Mouse (Mus musculus): Measurements from ENCODE around the gene Ralgapa2.

Ralgapa2 gene

GRCm38 (mm10) chr2:146428751-146429150, 83.4 kb downstream of the Ralgapa2 start:
- DNase-seq (ENCODE audit: low spot score in 2 of 2), result no peak

- DNase-seq (ENCODE audit: low spot score in 2 of 2), result no peak
Observed at GRCm38 (mm10) chr2:146427380-146427779, 84.8 kb downstream of the Ralgapa2 start.

DNA sequence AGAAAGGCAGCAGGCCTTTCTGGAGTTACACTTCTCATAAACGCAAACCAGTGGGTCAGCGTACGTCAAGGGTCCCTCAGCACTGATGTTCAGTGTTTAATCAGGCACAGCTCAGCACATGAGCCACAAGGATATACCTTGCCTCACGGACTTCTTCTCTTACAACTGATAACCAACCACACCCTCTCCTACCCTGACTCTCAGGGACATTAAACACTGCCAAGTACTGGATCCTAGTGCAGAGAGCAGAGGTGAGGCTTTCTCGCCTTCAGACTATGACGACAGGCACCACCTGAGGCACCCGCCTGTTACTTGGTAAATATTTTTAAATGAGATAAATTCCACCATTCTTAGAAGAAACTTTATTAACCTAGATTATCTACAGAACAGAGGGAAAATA, 85.8 kb downstream of the Ralgapa2 start:
- DNase-seq (ENCODE audit: low spot score in 2 of 2), result no peak

GRCm38 (mm10) chr2:146425235-146425634, 86.9 kb downstream of the Ralgapa2 start:
- no peak for DNase-seq (ENCODE audit: low spot score in 2 of 2)

DNA sequence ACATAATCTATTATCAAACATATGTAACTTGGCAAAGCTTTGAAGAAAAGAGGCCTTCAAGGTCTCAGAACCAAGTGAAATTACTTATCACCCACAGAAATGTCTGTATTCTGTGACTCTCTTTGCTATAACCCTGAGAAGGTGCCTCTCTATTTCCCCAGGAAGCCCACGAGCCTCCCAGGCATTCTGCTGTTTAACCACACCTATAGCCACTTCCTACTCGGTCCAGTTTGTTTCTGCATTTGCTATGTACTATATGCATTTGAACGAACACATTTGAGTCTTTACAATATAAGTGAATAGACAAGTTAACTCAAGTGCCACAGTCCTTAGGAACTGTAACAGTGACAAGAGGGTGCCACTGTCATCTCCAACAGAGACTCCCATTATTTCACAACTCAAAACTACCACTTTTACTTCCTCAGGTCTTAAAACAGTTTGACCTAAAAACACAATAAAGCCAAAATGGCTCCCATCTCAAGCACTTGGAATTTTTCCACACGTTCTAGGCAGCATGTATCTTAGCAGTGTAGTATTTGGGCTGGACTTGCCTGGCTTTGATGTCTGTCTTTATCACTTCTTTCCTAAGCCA, 88.3 kb downstream of the Ralgapa2 start:
- DNase-seq (ENCODE audit: low spot score in 2 of 2), result no peak

- DNase-seq (ENCODE audit: low spot score in 2 of 2), result no peak
Observed at GRCm38 (mm10) chr2:146423032-146423691, 89.0 kb downstream of the Ralgapa2 start.

- no peak for DNase-seq (ENCODE audit: low spot score in 2 of 2)
Observed at GRCm38 (mm10) chr2:146416283-146416682, 95.9 kb downstream of the Ralgapa2 start.

GRCm38 (mm10) chr2:146414484-146415291, 97.5 kb downstream of the Ralgapa2 start:
- DNase-seq (ENCODE audit: low spot score in 2 of 2), result peak; percentile 81 to 91

GRCm38 (mm10) chr2:146412733-146413132, 99.4 kb downstream of the Ralgapa2 start:
- DNase-seq (ENCODE audit: low spot score in 2 of 2), result peak in 1 of 2 experiments; percentile 22

- peak in 1 of 2 experiments; percentile 7 for DNase-seq (ENCODE audit: low spot score in 2 of 2)
Observed at GRCm38 (mm10) chr2:146411904-146412303, 100.2 kb downstream of the Ralgapa2 start.

DNA sequence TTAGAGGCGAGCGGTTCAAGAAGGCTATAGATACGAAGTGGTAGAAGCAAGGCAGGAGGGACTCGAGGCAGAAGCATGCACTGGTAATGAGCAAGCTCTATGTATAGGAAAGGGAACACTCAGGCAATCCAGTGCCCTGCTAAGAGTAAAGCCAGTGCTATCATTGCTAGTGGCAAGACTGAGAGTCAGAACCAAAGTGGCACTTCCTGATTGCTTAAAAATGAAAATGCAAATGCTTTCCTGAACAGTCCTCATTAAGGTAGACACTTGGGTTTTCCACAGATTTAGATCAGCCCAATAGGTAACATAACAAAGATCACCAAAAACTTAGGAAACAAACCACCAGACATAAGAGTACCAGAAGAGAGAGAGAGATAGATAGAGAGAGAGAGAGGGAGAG, 105.1 kb downstream of the Ralgapa2 start:
- peak in 1 of 2 experiments; percentile 10 for DNase-seq (ENCODE audit: low spot score in 2 of 2)

GRCm38 (mm10) chr2:146401588-146401987, 110.6 kb downstream of the Ralgapa2 start:
- no peak for DNase-seq (ENCODE audit: low spot score in 2 of 2)

GRCm38 (mm10) chr2:146400738-146401137, 111.4 kb downstream of the Ralgapa2 start:
- no peak for DNase-seq (ENCODE audit: low spot score in 2 of 2)

DNA sequence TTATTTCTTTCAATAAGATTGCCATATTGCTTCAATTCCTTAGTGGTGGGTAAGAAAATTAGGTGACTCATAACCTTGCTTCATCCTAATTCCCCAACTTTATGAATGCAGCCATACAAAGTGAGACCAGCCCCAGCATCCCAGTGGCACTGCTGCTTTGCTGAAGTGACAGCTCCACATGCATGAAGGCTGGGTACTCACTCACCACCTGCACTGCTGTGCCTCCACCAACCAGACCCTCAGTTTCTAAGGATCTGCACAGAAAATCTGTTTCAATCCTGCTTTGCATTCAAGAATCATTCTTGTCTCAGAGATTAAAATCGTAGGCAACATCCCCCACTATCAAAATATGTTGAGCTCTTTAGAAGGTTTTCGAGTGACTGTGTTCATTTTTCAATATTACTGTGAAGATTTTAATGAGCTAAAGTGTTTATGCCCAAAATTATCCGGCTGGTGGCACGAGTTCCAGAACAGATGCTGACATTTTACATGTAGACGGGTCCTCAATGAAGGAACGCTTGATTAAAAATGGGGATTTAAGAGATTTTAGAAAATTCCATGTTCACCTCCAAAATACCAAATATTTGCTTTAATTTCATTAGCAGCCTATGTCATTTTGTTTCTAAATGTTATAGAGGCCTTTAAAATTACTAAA, 113.8 kb downstream of the Ralgapa2 start:
- no peak for DNase-seq (ENCODE audit: low spot score in 2 of 2)

- DNase-seq (ENCODE audit: low spot score in 2 of 2), result no peak
Observed at GRCm38 (mm10) chr2:146387211-146387610, 124.9 kb downstream of the Ralgapa2 start.

DNA sequence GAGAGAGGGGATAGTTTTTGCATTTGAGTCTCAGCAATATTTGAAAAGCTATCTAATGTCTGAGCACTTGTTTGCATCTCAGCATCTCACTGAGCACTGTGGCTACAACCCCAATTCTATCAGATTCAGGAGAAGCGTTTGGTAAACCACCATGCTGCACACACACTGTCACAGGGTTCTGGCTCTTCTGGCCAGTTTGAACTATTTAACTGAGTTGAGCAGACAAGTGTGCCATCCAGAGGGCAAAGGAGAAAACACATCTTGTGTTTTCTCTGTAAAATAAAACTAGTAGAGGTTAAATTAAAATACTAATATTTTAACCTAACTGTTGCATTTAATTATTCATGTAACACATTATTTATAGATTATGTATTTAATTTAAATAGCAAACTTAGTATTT, 127.6 kb downstream of the Ralgapa2 start:
- DNase-seq (ENCODE audit: low spot score in 2 of 2), result no peak

GRCm38 (mm10) chr2:146376293-146376692, 135.9 kb downstream of the Ralgapa2 start:
- DNase-seq (ENCODE audit: low spot score in 2 of 2), result no peak

GRCm38 (mm10) chr2:146366098-146366497, 146.0 kb downstream of the Ralgapa2 start:
- DNase-seq (ENCODE audit: low spot score in 2 of 2), result no peak

- DNase-seq (ENCODE audit: low spot score in 2 of 2), result no peak
Observed at GRCm38 (mm10) chr2:146365368-146365983, 146.7 kb downstream of the Ralgapa2 start.

DNA sequence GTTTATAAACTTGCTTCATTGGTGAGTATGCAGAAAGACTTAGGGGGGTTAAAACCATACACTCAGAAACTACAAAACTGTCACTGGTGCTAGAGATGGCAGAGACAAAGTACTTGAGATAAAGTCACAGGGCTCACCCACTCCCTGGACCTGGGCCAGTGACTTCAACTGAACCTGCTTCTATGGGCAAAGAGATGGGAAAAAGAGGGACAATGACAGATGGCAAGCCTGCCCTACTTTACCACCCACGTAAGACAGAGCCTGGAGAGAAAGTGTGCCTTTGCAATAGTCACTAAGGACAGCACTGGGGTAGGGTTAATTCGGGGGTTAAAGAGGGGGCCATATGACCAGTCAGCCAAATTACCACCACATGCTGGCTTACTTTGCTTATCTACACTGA, 148.7 kb downstream of the Ralgapa2 start:
- peak; percentile 52 to 53 for DNase-seq (ENCODE audit: low spot score in 2 of 2)

DNA sequence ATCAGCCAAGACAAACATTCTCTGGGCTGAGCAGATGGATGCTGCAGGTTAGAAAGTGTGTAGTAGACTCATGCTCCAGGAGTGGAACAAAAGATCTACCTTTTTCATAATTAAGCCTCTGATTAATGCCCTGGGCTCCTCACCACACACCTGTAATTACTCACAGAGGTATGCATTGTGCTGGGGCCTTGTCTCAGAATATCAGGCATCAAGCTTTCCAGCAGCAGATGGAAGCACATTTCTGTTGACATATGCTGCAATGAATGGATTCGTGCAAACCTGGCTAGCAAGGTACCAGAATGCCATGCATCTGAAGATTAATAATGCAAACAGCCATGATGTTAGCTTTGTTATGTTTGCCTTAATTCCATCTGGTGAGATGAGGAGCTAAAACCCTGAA, 149.2 kb downstream of the Ralgapa2 start:
- DNase-seq (ENCODE audit: low spot score in 2 of 2), result no peak

GRCm38 (mm10) chr2:146361969-146362368, 150.2 kb downstream of the Ralgapa2 start:
- DNase-seq (ENCODE audit: low spot score in 2 of 2), result no peak
